Mouse (Mus musculus): ENCODE measurements around the gene Farp1. TPM values are rescaled to one million over a fixed set of nuclear protein-coding genes. Genes with fewer than 3 reads are reported as not detected.
"Not testable (repeated sequence)": the region's sequence is repeated elsewhere in the genome, so short reads cannot be mapped to it uniquely, and the experiment has no call there.

Farp1 gene
- total RNA-seq, 1 experiment from 2014 or later = 0.58 TPM

- ATAC-seq (ENCODE audit: extremely low read depth, insufficient number of reproducible peaks, low FRiP score, poor library complexity, severe bottlenecking) = no peak
These were observed 130.5 kb downstream of the Farp1 start for GRCm38 (mm10) chr14:121165408-121166037.

GRCm38 (mm10) chr14:121166038-121166436 is 131.0 kb downstream of the Farp1 start:
- ATAC-seq (ENCODE audit: extremely low read depth, insufficient number of reproducible peaks, low FRiP score, poor library complexity, severe bottlenecking) = no peak

- no peak for ATAC-seq (ENCODE audit: extremely low read depth, insufficient number of reproducible peaks, low FRiP score, poor library complexity, severe bottlenecking)
These were observed 133.7 kb downstream of the Farp1 start for GRCm38 (mm10) chr14:121168716-121169115.

- ATAC-seq (ENCODE audit: extremely low read depth, insufficient number of reproducible peaks, low FRiP score, poor library complexity, severe bottlenecking) = no peak
These were observed 135.3 kb downstream of the Farp1 start for GRCm38 (mm10) chr14:121170321-121170720.

GRCm38 (mm10) chr14:121172065-121173036 is 137.4 kb downstream of the Farp1 start:
- no peak for ATAC-seq (ENCODE audit: extremely low read depth, insufficient number of reproducible peaks, low FRiP score, poor library complexity, severe bottlenecking)

GRCm38 (mm10) chr14:121175385-121175784 is 140.4 kb downstream of the Farp1 start:
- ATAC-seq (ENCODE audit: extremely low read depth, insufficient number of reproducible peaks, low FRiP score, poor library complexity, severe bottlenecking) = peak; percentile 16; the same call in 1 of the 2 replicates

- no peak for ATAC-seq (ENCODE audit: extremely low read depth, insufficient number of reproducible peaks, low FRiP score, poor library complexity, severe bottlenecking)
These were observed 140.9 kb downstream of the Farp1 start for GRCm38 (mm10) chr14:121175861-121176260.

GRCm38 (mm10) chr14:121177907-121178306 is 142.9 kb downstream of the Farp1 start:
- ATAC-seq (ENCODE audit: extremely low read depth, insufficient number of reproducible peaks, low FRiP score, poor library complexity, severe bottlenecking) = no peak

GRCm38 (mm10) chr14:121180611-121181010 is 145.6 kb downstream of the Farp1 start:
- ATAC-seq (ENCODE audit: extremely low read depth, insufficient number of reproducible peaks, low FRiP score, poor library complexity, severe bottlenecking) = no peak

GRCm38 (mm10) chr14:121181798-121182197 is 146.8 kb downstream of the Farp1 start:
- no peak for ATAC-seq (ENCODE audit: extremely low read depth, insufficient number of reproducible peaks, low FRiP score, poor library complexity, severe bottlenecking)

GRCm38 (mm10) chr14:121182967-121183366 is 148.0 kb downstream of the Farp1 start:
- ATAC-seq (ENCODE audit: extremely low read depth, insufficient number of reproducible peaks, low FRiP score, poor library complexity, severe bottlenecking) = no peak

- ATAC-seq (ENCODE audit: extremely low read depth, insufficient number of reproducible peaks, low FRiP score, poor library complexity, severe bottlenecking) = no peak
These were observed 148.6 kb downstream of the Farp1 start for GRCm38 (mm10) chr14:121183414-121184130.

GRCm38 (mm10) chr14:121184351-121184750 is 149.4 kb downstream of the Farp1 start:
- no peak for ATAC-seq (ENCODE audit: extremely low read depth, insufficient number of reproducible peaks, low FRiP score, poor library complexity, severe bottlenecking)

GRCm38 (mm10) chr14:121186402-121186894 is 151.4 kb downstream of the Farp1 start:
- no peak for ATAC-seq (ENCODE audit: extremely low read depth, insufficient number of reproducible peaks, low FRiP score, poor library complexity, severe bottlenecking)

GRCm38 (mm10) chr14:121189840-121190239 is 154.8 kb downstream of the Farp1 start:
- ATAC-seq (ENCODE audit: extremely low read depth, insufficient number of reproducible peaks, low FRiP score, poor library complexity, severe bottlenecking) = not testable (repeated sequence)

GRCm38 (mm10) chr14:121190386-121190785 is 155.4 kb downstream of the Farp1 start:
- ATAC-seq (ENCODE audit: extremely low read depth, insufficient number of reproducible peaks, low FRiP score, poor library complexity, severe bottlenecking) = no peak

GRCm38 (mm10) chr14:121191739-121192138 is 156.7 kb downstream of the Farp1 start:
- ATAC-seq (ENCODE audit: extremely low read depth, insufficient number of reproducible peaks, low FRiP score, poor library complexity, severe bottlenecking) = no peak

- ATAC-seq (ENCODE audit: extremely low read depth, insufficient number of reproducible peaks, low FRiP score, poor library complexity, severe bottlenecking) = no peak
These were observed 157.4 kb downstream of the Farp1 start for GRCm38 (mm10) chr14:121192394-121192793.

- ATAC-seq (ENCODE audit: extremely low read depth, insufficient number of reproducible peaks, low FRiP score, poor library complexity, severe bottlenecking) = no peak
These were observed 159.0 kb downstream of the Farp1 start for GRCm38 (mm10) chr14:121193981-121194380.

Data from neutrophil, adult 5-6 weeks (primary cell).